Mouse (Mus musculus): ENCODE data around the gene Adgre1. TPM values are rescaled to one million over a fixed set of nuclear protein-coding genes. Genes with fewer than 3 reads are reported as not detected.

Adgre1 gene
- polyA plus RNA-seq, 1 experiment = 0.01 TPM

DNA sequence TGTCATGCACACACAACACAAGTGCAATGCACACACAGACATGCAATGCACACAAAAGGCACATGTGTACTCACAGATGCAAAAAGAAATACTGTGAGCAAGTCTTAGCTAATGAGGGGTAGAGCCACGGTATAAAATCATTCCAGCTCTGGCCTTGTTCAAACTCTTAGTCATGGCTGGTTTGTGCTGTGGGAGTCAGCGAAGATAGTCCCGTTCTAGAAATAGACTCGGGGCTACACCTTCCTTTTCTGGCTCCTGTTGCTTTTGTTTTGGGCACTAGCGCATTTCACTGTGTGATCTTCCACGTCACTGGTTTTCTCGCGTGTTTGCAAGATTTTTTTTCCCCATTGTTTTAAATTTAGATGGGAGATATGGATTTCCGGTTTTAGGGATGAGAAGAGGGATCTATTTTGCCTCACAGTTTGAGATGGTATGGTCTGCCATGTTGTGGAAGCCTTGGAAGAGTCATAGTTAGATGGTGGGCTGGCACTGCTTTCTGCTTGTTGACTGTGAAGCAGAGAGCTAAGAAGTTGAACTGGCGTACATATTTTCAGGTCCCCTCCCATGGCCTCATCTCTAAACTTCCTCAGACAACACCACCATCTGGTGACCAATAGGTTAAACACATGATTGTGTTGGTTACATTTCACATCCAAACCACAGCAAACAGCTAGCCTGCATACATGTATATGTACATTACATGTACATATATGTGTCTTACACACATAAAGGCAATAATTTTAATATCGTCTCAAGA lies 1.2 kb downstream of the Adgre1 start:
- H3K4me2 ChIP-seq (ENCODE audit: low read depth) = no peak overlapping the region
- no peak overlapping the region for H3ac ChIP-seq (ENCODE audit: control insufficient read depth, insufficient read length)
- no peaks in the 10 kb centered on the region for H3K79me2 ChIP-seq (ENCODE audit: control insufficient read depth, insufficient read depth)
- H3K36me3 ChIP-seq (ENCODE audit: control insufficient read depth, insufficient read depth) = no peaks in the 10 kb centered on the region
- H3K4me3 ChIP-seq = no peak overlapping the region
- H3K27me3 ChIP-seq (ENCODE audit: control insufficient read depth, insufficient read depth, insufficient read length) = no peaks in the 10 kb centered on the region
- TF ChIP-seq TCF12 (IDR thresholded peaks at IDR 0.05; ENCODE audit: insufficient read depth, poor library complexity, severe bottlenecking) = no peak
- no peak for TF ChIP-seq E2F4 (IDR thresholded peaks at IDR 0.05; ENCODE audit: insufficient read depth)
- no peak for TF ChIP-seq MAX (IDR thresholded peaks at IDR 0.05; ENCODE audit: low read depth)
- no peak for TF ChIP-seq TCF3 (IDR thresholded peaks at IDR 0.05; ENCODE audit: insufficient read length, low read depth)
- no peak for TF ChIP-seq CEBPB (IDR thresholded peaks at IDR 0.05; ENCODE audit: insufficient read depth, poor library complexity, severe bottlenecking)
- no peak for TF ChIP-seq USF1 (IDR thresholded peaks at IDR 0.05; ENCODE audit: low read depth)
- TF ChIP-seq REST (IDR thresholded peaks at IDR 0.05; ENCODE audit: insufficient read depth, insufficient read length) = no peak

Other genes starting within 250 kb of the Adgre1 start
- not detected for gene Cd70, start 208.9 kb upstream of the Adgre1 start, polyA plus RNA-seq (2012; fragmentation: generic; extraction: Trizol)
- not detected for gene Tnfsf14, start 164.5 kb upstream of the Adgre1 start, polyA plus RNA-seq (2012; fragmentation: generic; extraction: Trizol)
- 0.12 TPM for gene C3, start 130.6 kb upstream of the Adgre1 start, polyA plus RNA-seq (2012; fragmentation: generic; extraction: Trizol)
- gene Gpr108, start 110.2 kb upstream of the Adgre1 start, polyA plus RNA-seq (2012; fragmentation: generic; extraction: Trizol) = 53.9 TPM
- 39.2 TPM for gene Trip10, start 109.2 kb upstream of the Adgre1 start, polyA plus RNA-seq (2012; fragmentation: generic; extraction: Trizol)
- gene Vav1, start 79.6 kb upstream of the Adgre1 start, polyA plus RNA-seq (2012; fragmentation: generic; extraction: Trizol) = not detected
- gene Vmn2r120, start 186.8 kb downstream of the Adgre1 start, polyA plus RNA-seq (2012; fragmentation: generic; extraction: Trizol) = not detected